Mouse (Mus musculus): ENCODE measurements around the gene Trim15.

Gene Trim15

GRCm38 (mm10) chr17:36825525-36825924 lies 41.5 kb downstream of the Trim15 start:
- DNase-seq, result peak; percentile 33

GRCm38 (mm10) chr17:36824005-36824404 lies 43.0 kb downstream of the Trim15 start:
- DNase-seq, result peak; percentile 71

- no peak for DNase-seq
Observed at GRCm38 (mm10) chr17:36811871-36812270, 55.1 kb downstream of the Trim15 start, which contains the start of gene H2-M10.6. Gene H2-M10.6 (plus strand): TSS chr17:36812171.

Measured in retina, postnatal 1 day (tissue).